Mouse (Mus musculus) liver, postnatal 0 days (tissue): ENCODE results near the gene Heca.

Experiments
- CTCF ChIP-seq: sonication (generic); IDR thresholded peaks from 2 replicates; pipeline ENCODE4 v1.5.1; 2016; ENCODE audit warnings: antibody characterized with exemption, low read depth
- EP300 ChIP-seq: IDR thresholded peaks from 2 replicates; pipeline ENCODE4 v1.6.1; 2016; ENCODE audit warnings: antibody characterized with exemption, low read depth, mild to moderate bottlenecking

GRCm38 (mm10) chr10:17932131-17932530 is 15.7 kb downstream of the Heca start:
- TF ChIP-seq CTCF: no peak
- no peak for TF ChIP-seq EP300
